Mouse (Mus musculus): ENCODE measurements around the gene Ank. TPM values are rescaled to one million over a fixed set of nuclear protein-coding genes. Genes with fewer than 3 reads are reported as not detected.

Gene Ank
- polyA plus RNA-seq, 1 experiment from 2014 or later = 16.2 TPM

GRCm38 (mm10) chr15:27502338-27502737 lies 35.9 kb downstream of the Ank start:
- Histone ChIP-seq H3K36me3 (ENCODE audit: control insufficient read depth, insufficient read depth, low read length) (no peaks in the 10 kb centered on the region), H3K27ac (replicated peaks) (no peak overlapping the region), H3K9ac (ENCODE audit: low read length) (no peak overlapping the region), H3K4me3 (ENCODE audit: low read depth, low read length) (no peak overlapping the region), H3K4me1 (replicated peaks; ENCODE audit: control insufficient read depth, insufficient read depth) (no peaks in the 10 kb centered on the region; the same call in 1 of the 2 replicates), H3K9me3 (ENCODE audit: control insufficient read depth, low read length) (no peaks in the 10 kb centered on the region), H3K27me3 (ENCODE audit: control insufficient read depth, insufficient read depth, low read length) (no peaks in the 10 kb centered on the region), H3K4me2 (replicated peaks; ENCODE audit: low read depth) (no peak overlapping the region)
- 74% methylated on average over 13 of the region's 13 CpGs for WGBS
- DNase-seq (ENCODE audit: low spot score) = no peak
- TF ChIP-seq EP300 (optimal IDR thresholded peaks at IDR 0.05) (no peak), CTCF (IDR thresholded peaks at IDR 0.05; ENCODE audit: low read depth) (no peak)
- no peak for ATAC-seq (ENCODE audit: low FRiP score, low TSS enrichment)

- Histone ChIP-seq H3K9ac (ENCODE audit: low read length) (no peak overlapping the region), H3K36me3 (ENCODE audit: control insufficient read depth, insufficient read depth, low read length) (no peaks in the 10 kb centered on the region), H3K27ac (replicated peaks) (no peak overlapping the region), H3K4me2 (replicated peaks; ENCODE audit: low read depth) (no peak overlapping the region), H3K4me3 (ENCODE audit: low read depth, low read length) (no peak overlapping the region), H3K9me3 (ENCODE audit: control insufficient read depth, low read length) (no peaks in the 10 kb centered on the region), H3K27me3 (ENCODE audit: control insufficient read depth, insufficient read depth, low read length) (no peaks in the 10 kb centered on the region), H3K4me1 (replicated peaks; ENCODE audit: control insufficient read depth, insufficient read depth) (no peaks in the 10 kb centered on the region; the same call in 1 of the 2 replicates)
- 41% methylated on average over 9 of the region's 9 CpGs for WGBS
- ATAC-seq (ENCODE audit: low FRiP score, low TSS enrichment) (no peak), DNase-seq (ENCODE audit: low spot score) (no peak)
- TF ChIP-seq EP300 (optimal IDR thresholded peaks at IDR 0.05) = no peak
- no peak for TF ChIP-seq CTCF (IDR thresholded peaks at IDR 0.05; ENCODE audit: low read depth)
Measured at GRCm38 (mm10) chr15:27503221-27503620, 36.7 kb downstream of the Ank start.

GRCm38 (mm10) chr15:27503801-27504730 lies 37.6 kb downstream of the Ank start:
- Histone ChIP-seq H3K4me2 (replicated peaks; ENCODE audit: low read depth) (no peak overlapping the region), H3K27ac (replicated peaks) (no peak overlapping the region), H3K27me3 (ENCODE audit: control insufficient read depth, insufficient read depth, low read length) (no peaks in the 10 kb centered on the region), H3K36me3 (ENCODE audit: control insufficient read depth, insufficient read depth, low read length) (no peaks in the 10 kb centered on the region), H3K9me3 (ENCODE audit: control insufficient read depth, low read length) (no peaks in the 10 kb centered on the region), H3K9ac (ENCODE audit: low read length) (no peak overlapping the region), H3K4me3 (ENCODE audit: low read depth, low read length) (no peak overlapping the region), H3K4me1 (replicated peaks; ENCODE audit: control insufficient read depth, insufficient read depth) (no peaks in the 10 kb centered on the region; the same call in 1 of the 2 replicates)
- TF ChIP-seq EP300 (optimal IDR thresholded peaks at IDR 0.05) (no peak), CTCF (IDR thresholded peaks at IDR 0.05; ENCODE audit: low read depth) (no peak)
- ATAC-seq (ENCODE audit: low FRiP score, low TSS enrichment) (peak; percentile 68), DNase-seq (ENCODE audit: low spot score) (peak; percentile 24)
- 41% methylated on average over 20 of the region's 20 CpGs for WGBS

- Histone ChIP-seq H3K9me3 (ENCODE audit: control insufficient read depth, low read length) (no peaks in the 10 kb centered on the region), H3K27me3 (ENCODE audit: control insufficient read depth, insufficient read depth, low read length) (no peaks in the 10 kb centered on the region), H3K27ac (replicated peaks) (peak overlapping the region; percentile 53; the same call in 1 of the 2 replicates), H3K4me1 (replicated peaks; ENCODE audit: control insufficient read depth, insufficient read depth) (no peaks in the 10 kb centered on the region; the same call in 1 of the 2 replicates), H3K36me3 (ENCODE audit: control insufficient read depth, insufficient read depth, low read length) (no peaks in the 10 kb centered on the region), H3K4me3 (ENCODE audit: low read depth, low read length) (no peak overlapping the region), H3K4me2 (replicated peaks; ENCODE audit: low read depth) (no peak overlapping the region), H3K9ac (ENCODE audit: low read length) (no peak overlapping the region)
- TF ChIP-seq CTCF (IDR thresholded peaks at IDR 0.05; ENCODE audit: low read depth) (no peak), EP300 (optimal IDR thresholded peaks at IDR 0.05) (no peak)
- DNase-seq (ENCODE audit: low spot score) (no peak), ATAC-seq (ENCODE audit: low FRiP score, low TSS enrichment) (peak; percentile 43; the same call in 1 of the 2 replicates)
- WGBS = 39% methylated on average over 5 of the region's 5 CpGs
Measured at GRCm38 (mm10) chr15:27506127-27506886, 39.8 kb downstream of the Ank start.

GRCm38 (mm10) chr15:27506893-27507596 lies 40.6 kb downstream of the Ank start:
- DNase-seq (ENCODE audit: low spot score) (no peak), ATAC-seq (ENCODE audit: low FRiP score, low TSS enrichment) (no peak)
- Histone ChIP-seq H3K27ac (replicated peaks) (no peak overlapping the region), H3K9me3 (ENCODE audit: control insufficient read depth, low read length) (no peaks in the 10 kb centered on the region), H3K4me2 (replicated peaks; ENCODE audit: low read depth) (no peak overlapping the region), H3K27me3 (ENCODE audit: control insufficient read depth, insufficient read depth, low read length) (no peaks in the 10 kb centered on the region), H3K4me3 (ENCODE audit: low read depth, low read length) (no peak overlapping the region), H3K4me1 (replicated peaks; ENCODE audit: control insufficient read depth, insufficient read depth) (no peaks in the 10 kb centered on the region; the same call in 1 of the 2 replicates), H3K36me3 (ENCODE audit: control insufficient read depth, insufficient read depth, low read length) (no peaks in the 10 kb centered on the region), H3K9ac (ENCODE audit: low read length) (no peak overlapping the region)
- TF ChIP-seq CTCF (IDR thresholded peaks at IDR 0.05; ENCODE audit: low read depth) (no peak), EP300 (optimal IDR thresholded peaks at IDR 0.05) (no peak)
- 70% methylated on average over 15 of the region's 15 CpGs for WGBS
